Mouse (Mus musculus): Measurements from ENCODE around the gene Cryzl1. TPM values are rescaled to one million over a fixed set of nuclear protein-coding genes. Genes with fewer than 3 reads are reported as not detected.

Cryzl1 gene
- polyA plus RNA-seq, 1 experiment from 2014 or later: 104 TPM

DNA sequence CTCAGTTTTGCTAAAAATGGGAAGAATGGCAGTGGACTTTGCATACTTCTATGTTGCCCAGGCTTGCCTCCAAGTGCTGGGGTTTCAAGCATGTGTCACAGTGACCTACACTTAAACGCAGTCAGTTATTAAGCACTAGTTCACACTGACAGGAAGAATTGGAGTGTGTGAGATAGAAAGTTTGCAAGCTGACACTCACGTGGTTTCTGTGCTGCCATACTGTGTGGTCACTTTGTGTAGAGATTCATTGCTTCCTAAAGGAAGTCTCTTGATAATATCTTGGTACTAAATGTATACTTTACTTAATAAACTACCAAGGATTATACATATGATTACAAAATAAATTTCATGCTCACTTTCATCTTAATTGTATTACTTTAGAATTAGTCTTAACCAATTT lies 4.0 kb upstream of the Cryzl1 start:
- no peaks in the 10 kb centered on the region for H3K36me3 ChIP-seq (ENCODE audit: control insufficient read depth, insufficient read depth, low read length)
- H3K4me1 ChIP-seq (ENCODE audit: control insufficient read depth, insufficient read depth, low read length): peaks cover 24% of the 10 kb centered on the region
- no peak overlapping the region for H3K27ac ChIP-seq (ENCODE audit: low read depth, low read length)
- H3K4me3 ChIP-seq (ENCODE audit: low read depth, low read length): no peak overlapping the region
- 89% methylated on average over 2 of the region's 2 CpGs for WGBS
- no peaks in the 10 kb centered on the region for H3K9me3 ChIP-seq (replicated peaks; ENCODE audit: control insufficient read depth, low read length)
- no peaks in the 10 kb centered on the region for H3K27me3 ChIP-seq (replicated peaks; ENCODE audit: control insufficient read depth, insufficient read depth, low read length)
- DNase-seq (ENCODE audit: low spot score) (no peak), ATAC-seq (no peak)
- no peak overlapping the region for H3K4me2 ChIP-seq (ENCODE audit: low read length)
- H3K9ac ChIP-seq (ENCODE audit: low read length): no peak overlapping the region

DNA sequence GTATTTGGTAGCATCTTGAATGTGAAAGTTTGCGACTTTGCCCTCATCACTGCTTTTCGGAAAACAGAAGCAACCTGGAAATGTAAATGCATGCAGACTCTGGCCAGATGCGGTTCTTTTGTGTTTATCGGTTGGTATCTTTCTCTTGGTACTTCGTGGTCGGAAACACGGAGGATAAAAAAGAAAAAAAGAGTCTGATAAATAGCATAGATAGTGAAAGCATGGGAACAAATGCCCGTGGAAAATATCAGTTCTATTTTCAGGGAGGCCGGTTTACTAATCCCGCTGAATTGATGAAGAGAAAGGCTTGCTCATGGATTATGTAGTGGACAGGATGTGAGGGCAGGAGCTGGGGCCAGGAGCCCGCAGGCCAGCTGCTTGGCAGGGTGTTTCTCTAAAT lies 1.7 kb upstream of the Cryzl1 start:
- peak overlapping the region; percentile 91 for H3K9ac ChIP-seq (ENCODE audit: low read length)
- WGBS: under 1% methylated on average over 11 of the region's 11 CpGs
- DNase-seq (ENCODE audit: low spot score): no peak

DNA sequence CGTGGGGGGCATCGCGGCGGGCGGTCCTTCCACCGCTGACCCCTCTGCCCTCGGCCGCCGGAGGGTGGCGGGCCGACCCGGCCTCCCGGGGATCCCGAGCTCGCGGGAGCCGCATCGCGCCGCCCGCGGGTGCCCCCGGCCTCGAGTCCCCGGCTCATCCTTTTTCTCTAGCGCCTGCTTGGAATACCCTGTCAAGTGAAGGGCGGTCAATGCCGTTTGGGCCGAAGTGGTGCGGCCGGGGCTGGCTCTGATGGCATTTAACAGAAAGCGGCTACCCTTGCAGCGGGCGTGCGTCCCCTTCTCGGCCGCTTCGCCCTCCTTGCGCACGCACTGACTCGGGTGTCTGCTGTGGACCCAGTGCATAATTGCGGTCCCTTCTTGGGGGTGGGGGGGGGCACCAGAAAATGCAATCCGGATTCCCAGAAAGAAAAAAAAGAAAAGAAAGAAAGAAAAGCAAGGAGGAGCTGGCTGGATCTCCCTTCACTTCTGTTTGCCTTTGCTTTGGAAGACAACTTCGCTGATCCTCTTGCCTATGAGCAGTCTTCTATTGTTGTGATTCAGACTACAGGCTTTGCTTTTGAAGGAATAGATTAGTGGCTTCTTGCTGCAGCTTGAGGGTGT lies 1.2 kb upstream of the Cryzl1 start:
- Histone ChIP-seq H3K27me3 (replicated peaks; ENCODE audit: control insufficient read depth, insufficient read depth, low read length) (no peaks in the 10 kb centered on the region), H3K4me3 (ENCODE audit: low read depth, low read length) (peak overlapping the region; percentile 93), H3K9ac (ENCODE audit: low read length) (peak overlapping the region; percentile 91), H3K27ac (ENCODE audit: low read depth, low read length) (peak overlapping the region; percentile 97), H3K4me1 (ENCODE audit: control insufficient read depth, insufficient read depth, low read length) (peaks cover 21% of the 10 kb centered on the region), H3K4me2 (ENCODE audit: low read length) (peak overlapping the region; percentile 63), H3K9me3 (replicated peaks; ENCODE audit: control insufficient read depth, low read length) (no peaks in the 10 kb centered on the region), H3K36me3 (ENCODE audit: control insufficient read depth, insufficient read depth, low read length) (peaks cover under 1% of the 10 kb centered on the region; the same call in 1 of the 2 replicates)
- 0% methylated on average over 44 of the region's 44 CpGs for WGBS
- DNase-seq (ENCODE audit: low spot score): peak; percentile 47
- ATAC-seq: peak; percentile 0; the same call in 1 of the 2 replicates

More for the DNA sequence above, 1.7 kb upstream of the Cryzl1 start:
- H3K4me3 ChIP-seq (ENCODE audit: low read depth, low read length): peak overlapping the region; percentile 93
- no peak for ATAC-seq
- peak overlapping the region; percentile 97 for H3K27ac ChIP-seq (ENCODE audit: low read depth, low read length)
- peaks cover 21% of the 10 kb centered on the region for H3K4me1 ChIP-seq (ENCODE audit: control insufficient read depth, insufficient read depth, low read length)
- H3K36me3 ChIP-seq (ENCODE audit: control insufficient read depth, insufficient read depth, low read length): no peaks in the 10 kb centered on the region
- peak overlapping the region; percentile 63 for H3K4me2 ChIP-seq (ENCODE audit: low read length)
- H3K27me3 ChIP-seq (replicated peaks; ENCODE audit: control insufficient read depth, insufficient read depth, low read length): no peaks in the 10 kb centered on the region
- H3K9me3 ChIP-seq (replicated peaks; ENCODE audit: control insufficient read depth, low read length): no peaks in the 10 kb centered on the region

- H3K4me3 ChIP-seq (ENCODE audit: low read depth, low read length): peak within 1 kb of the TSS; percentile 93
- peak within 1 kb of the TSS; percentile 97 for H3K27ac ChIP-seq (ENCODE audit: low read depth, low read length)
- 0% methylated on average over 33 of the region's 33 CpGs for WGBS
- H3K9me3 ChIP-seq (replicated peaks; ENCODE audit: control insufficient read depth, low read length): no peaks in the 10 kb centered on the region
- peak within 1 kb of the TSS; percentile 91 for H3K9ac ChIP-seq (ENCODE audit: low read length)
- peak within 1 kb of the TSS; percentile 63 for H3K4me2 ChIP-seq (ENCODE audit: low read length)
- H3K4me1 ChIP-seq (ENCODE audit: control insufficient read depth, insufficient read depth, low read length): peaks cover 17% of the 10 kb centered on the region
- H3K36me3 ChIP-seq (ENCODE audit: control insufficient read depth, insufficient read depth, low read length): peaks cover 4% of the 10 kb centered on the region; the same call in 1 of the 2 replicates
- peak; percentile 95 for ATAC-seq
- no peaks in the 10 kb centered on the region for H3K27me3 ChIP-seq (replicated peaks; ENCODE audit: control insufficient read depth, insufficient read depth, low read length)
- DNase-seq (ENCODE audit: low spot score): peak; percentile 99
These were observed 299 bp upstream of the Cryzl1 start, which contains the start of gene Itsn1 for GRCm38 (mm10) chr16:91729066-91729482. Gene Itsn1 (plus strand): TSS chr16:91729281.

DNA sequence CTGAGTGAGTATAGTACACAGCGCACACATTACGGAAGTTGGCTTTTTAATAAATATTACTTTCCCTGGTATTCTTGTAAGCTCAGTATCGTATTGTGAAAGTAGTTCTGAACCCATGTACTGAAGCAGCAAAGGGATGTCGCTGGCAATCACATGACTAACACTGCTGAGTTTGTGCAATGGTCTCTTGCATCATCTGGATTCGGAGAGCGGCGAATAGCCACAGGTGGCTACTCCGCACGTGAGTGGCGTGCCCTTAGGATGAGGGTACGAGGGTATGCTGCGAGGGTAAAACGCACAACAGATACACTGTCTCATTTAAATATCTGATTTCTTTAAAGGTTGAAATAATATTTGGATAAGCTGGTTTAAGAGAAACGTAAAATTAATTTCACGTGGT lies 1.3 kb downstream of the Cryzl1 start:
- H3K4me1 ChIP-seq (ENCODE audit: control insufficient read depth, insufficient read depth, low read length): peaks cover 15% of the 10 kb centered on the region
- WGBS: 90% methylated on average over 15 of the region's 15 CpGs
- H3K36me3 ChIP-seq (ENCODE audit: control insufficient read depth, insufficient read depth, low read length): peaks cover 4% of the 10 kb centered on the region; the same call in 1 of the 2 replicates
- no peak for ATAC-seq
- H3K27me3 ChIP-seq (replicated peaks; ENCODE audit: control insufficient read depth, insufficient read depth, low read length): no peaks in the 10 kb centered on the region
- no peaks in the 10 kb centered on the region for H3K9me3 ChIP-seq (replicated peaks; ENCODE audit: control insufficient read depth, low read length)
- no peak overlapping the region for H3K27ac ChIP-seq (ENCODE audit: low read depth, low read length)
- peak overlapping the region; percentile 63 for H3K4me2 ChIP-seq (ENCODE audit: low read length)
- H3K4me3 ChIP-seq (ENCODE audit: low read depth, low read length): peak overlapping the region; percentile 93
- DNase-seq (ENCODE audit: low spot score): no peak
- H3K9ac ChIP-seq (ENCODE audit: low read length): peak overlapping the region; percentile 82

- H3K36me3 ChIP-seq (ENCODE audit: control insufficient read depth, insufficient read depth, low read length): peaks cover 12% of the 10 kb centered on the region; the same call in 1 of the 2 replicates
- no peaks in the 10 kb centered on the region for H3K9me3 ChIP-seq (replicated peaks; ENCODE audit: control insufficient read depth, low read length)
- no peak overlapping the region for H3K9ac ChIP-seq (ENCODE audit: low read length)
- no peak overlapping the region for H3K4me2 ChIP-seq (ENCODE audit: low read length)
- peak; percentile 52 for DNase-seq (ENCODE audit: low spot score)
- H3K27me3 ChIP-seq (replicated peaks; ENCODE audit: control insufficient read depth, insufficient read depth, low read length): no peaks in the 10 kb centered on the region
- no peak for ATAC-seq
- WGBS: 45% methylated on average over 3 of the region's 3 CpGs
- H3K27ac ChIP-seq (ENCODE audit: low read depth, low read length): no peak overlapping the region
- H3K4me3 ChIP-seq (ENCODE audit: low read depth, low read length): no peak overlapping the region
- H3K4me1 ChIP-seq (ENCODE audit: control insufficient read depth, insufficient read depth, low read length): peaks cover 7% of the 10 kb centered on the region
These were observed 4.5 kb downstream of the Cryzl1 start for GRCm38 (mm10) chr16:91724247-91724646.

DNA sequence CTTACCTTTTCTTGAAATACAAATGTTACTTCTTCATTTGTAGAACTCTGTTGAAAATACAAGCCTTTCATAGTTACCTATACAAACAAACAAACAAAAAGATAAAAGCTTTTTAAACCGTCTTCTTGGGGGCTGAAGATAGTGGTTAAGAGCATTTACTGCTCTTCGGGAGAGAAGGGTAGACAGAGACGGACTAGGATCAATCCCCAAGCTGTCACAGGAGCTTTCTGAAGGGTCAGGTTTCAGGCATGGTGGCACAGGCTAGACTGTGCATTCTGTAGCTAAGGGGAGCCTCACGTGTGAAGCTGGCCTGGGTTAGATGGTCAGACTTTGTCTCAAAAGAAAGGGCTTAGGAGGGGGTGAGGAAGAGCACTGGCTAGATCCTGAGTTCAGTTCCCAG lies 11.4 kb downstream of the Cryzl1 start:
- Histone ChIP-seq H3K4me2 (ENCODE audit: low read length) (no peak overlapping the region), H3K36me3 (ENCODE audit: control insufficient read depth, insufficient read depth, low read length) (peaks cover 45% of the 10 kb centered on the region), H3K9me3 (replicated peaks; ENCODE audit: control insufficient read depth, low read length) (no peaks in the 10 kb centered on the region), H3K27ac (ENCODE audit: low read depth, low read length) (no peak overlapping the region), H3K27me3 (replicated peaks; ENCODE audit: control insufficient read depth, insufficient read depth, low read length) (no peaks in the 10 kb centered on the region), H3K9ac (ENCODE audit: low read length) (no peak overlapping the region), H3K4me1 (ENCODE audit: control insufficient read depth, insufficient read depth, low read length) (no peaks in the 10 kb centered on the region), H3K4me3 (ENCODE audit: low read depth, low read length) (no peak overlapping the region)
- no peak for DNase-seq (ENCODE audit: low spot score)
- 87% methylated on average over 4 of the region's 4 CpGs for WGBS
- ATAC-seq: no peak

DNA sequence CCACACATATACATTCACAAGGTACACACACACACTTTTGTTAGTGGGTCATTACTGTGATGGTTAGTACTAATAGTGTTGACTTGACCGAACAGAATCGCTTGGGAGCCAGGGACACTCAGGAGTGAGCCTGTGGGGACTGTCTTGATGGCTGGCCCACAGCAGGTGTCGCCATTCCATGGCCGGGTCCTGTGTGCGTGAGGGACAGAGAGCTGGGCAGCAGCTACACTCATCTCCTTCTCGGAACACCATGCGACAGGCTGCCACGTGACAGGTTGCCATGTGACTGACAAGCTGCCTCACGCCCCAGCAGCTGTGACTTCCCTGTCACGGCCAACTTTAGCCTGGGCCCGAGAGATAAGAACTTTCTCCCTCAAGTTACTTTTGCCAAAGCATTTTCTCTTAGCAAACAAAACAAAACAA lies 11.8 kb downstream of the Cryzl1 start:
- WGBS: 87% methylated on average over 11 of the region's 11 CpGs
- Histone ChIP-seq H3K4me1 (ENCODE audit: control insufficient read depth, insufficient read depth, low read length) (no peaks in the 10 kb centered on the region), H3K9me3 (replicated peaks; ENCODE audit: control insufficient read depth, low read length) (no peaks in the 10 kb centered on the region), H3K27ac (ENCODE audit: low read depth, low read length) (no peak overlapping the region), H3K4me3 (ENCODE audit: low read depth, low read length) (no peak overlapping the region), H3K36me3 (ENCODE audit: control insufficient read depth, insufficient read depth, low read length) (peaks cover 47% of the 10 kb centered on the region), H3K4me2 (ENCODE audit: low read length) (no peak overlapping the region), H3K9ac (ENCODE audit: low read length) (no peak overlapping the region), H3K27me3 (replicated peaks; ENCODE audit: control insufficient read depth, insufficient read depth, low read length) (no peaks in the 10 kb centered on the region)
- ATAC-seq (no peak), DNase-seq (ENCODE audit: low spot score) (no peak)

- Histone ChIP-seq H3K27me3 (replicated peaks; ENCODE audit: control insufficient read depth, insufficient read depth, low read length) (no peaks in the 10 kb centered on the region), H3K36me3 (ENCODE audit: control insufficient read depth, insufficient read depth, low read length) (peaks cover 76% of the 10 kb centered on the region), H3K27ac (ENCODE audit: low read depth, low read length) (no peak overlapping the region), H3K4me1 (ENCODE audit: control insufficient read depth, insufficient read depth, low read length) (no peaks in the 10 kb centered on the region), H3K9ac (ENCODE audit: low read length) (no peak overlapping the region), H3K4me2 (ENCODE audit: low read length) (no peak overlapping the region), H3K9me3 (replicated peaks; ENCODE audit: control insufficient read depth, low read length) (no peaks in the 10 kb centered on the region), H3K4me3 (ENCODE audit: low read depth, low read length) (no peak overlapping the region)
- ATAC-seq: no peak
- WGBS: 96% methylated on average over 7 of the region's 7 CpGs
- no peak for DNase-seq (ENCODE audit: low spot score)
These were observed 18.5 kb downstream of the Cryzl1 start for GRCm38 (mm10) chr16:91710241-91710640.

Measured in forebrain, embryonic 14.5 days (tissue).